Mouse (Mus musculus) forebrain, embryonic 14.5 days (tissue): Measurements from ENCODE around the gene Rnf214. TPM values are rescaled to one million over a fixed set of nuclear protein-coding genes. Genes with fewer than 3 reads are reported as not detected.
A peak's percentile ranks its signal among the peaks of the same experiment; 100 is the strongest.

Experiments
- ATAC-seq: fragments of 200-750 bp; cut with Nextera tagmentation; 2 replicates; pipeline ENCODE4 v1.8.0; 2017; ENCODE audit warnings: mild to moderate bottlenecking, moderate library complexity
- DNase-seq: peaks from one replicate; pipeline ENCODE4 v3.0.0-alpha.2; 2015; ENCODE audit warnings: low spot score
- H3K27ac ChIP-seq: fragments of 300-500 bp; sonication (generic); 2 replicates; pipeline ENCODE4 v1.5.1; 2014; ENCODE audit warnings: low read depth, mild to moderate bottlenecking, control low read depth, low read length, moderate library complexity
- H3K27me3 ChIP-seq: fragments of 300-500 bp; sonication (generic); replicated peaks from 2 replicates; pipeline ENCODE4 v1.6.1; 2014; ENCODE audit warnings: low read length, control low read depth, mixed read lengths; ENCODE audit not compliant: control insufficient read depth, insufficient read depth
- H3K36me3 ChIP-seq: fragments of 300-500 bp; sonication (generic); 2 replicates; pipeline ENCODE4 v1.6.1; 2014; ENCODE audit warnings: low read length, control low read depth; ENCODE audit not compliant: control insufficient read depth, insufficient read depth
- H3K4me1 ChIP-seq: fragments of 300-500 bp; sonication (generic); 2 replicates; pipeline ENCODE4 v1.6.1; 2014; ENCODE audit warnings: antibody characterized with exemption, low read length, control low read depth; ENCODE audit not compliant: control insufficient read depth, insufficient read depth
- H3K4me2 ChIP-seq: fragments of 300-500 bp; sonication (generic); 2 replicates; pipeline ENCODE4 v1.6.1; 2014; ENCODE audit warnings: mild to moderate bottlenecking, control low read depth, low read length
- H3K4me3 ChIP-seq: fragments of 300-500 bp; sonication (generic); 2 replicates; pipeline ENCODE4 v1.5.1; 2014; ENCODE audit warnings: low read depth, low read length, control low read depth
- H3K9ac ChIP-seq: fragments of 300-500 bp; sonication (generic); 2 replicates; pipeline ENCODE4 v1.6.1; 2014; ENCODE audit warnings: mild to moderate bottlenecking, low read length, control low read depth, moderate library complexity
- H3K9me3 ChIP-seq: fragments of 300-500 bp; sonication (generic); replicated peaks from 2 replicates; pipeline ENCODE4 v1.6.1; 2016; ENCODE audit warnings: low read length, control low read depth, mixed read lengths; ENCODE audit not compliant: control insufficient read depth
- whole genome bisulfite sequencing: fragments of 180-500 bp; shearing (Covaris S2); extraction: QIAGEN DNeasy Blood & Tissue Kit; methylation state at CpG from one replicate; pipeline ENCODE4 v1.1.7; 2014; 5-methylcytosine and 5-hydroxymethylcytosine counted together
- polyA plus RNA-seq: library from polyadenylated mRNA; unstranded; fragments of >200 nt; fragmentation: Nextera tagmentation; extraction: Ambion mirVana; gene quantifications from 2 replicates; pipeline ENCODE4 v1.2.1, GENCODE M21; 2014

Gene Rnf214
- polyA plus RNA-seq, 1 experiment from 2014 or later: 70.2 TPM

DNA sequence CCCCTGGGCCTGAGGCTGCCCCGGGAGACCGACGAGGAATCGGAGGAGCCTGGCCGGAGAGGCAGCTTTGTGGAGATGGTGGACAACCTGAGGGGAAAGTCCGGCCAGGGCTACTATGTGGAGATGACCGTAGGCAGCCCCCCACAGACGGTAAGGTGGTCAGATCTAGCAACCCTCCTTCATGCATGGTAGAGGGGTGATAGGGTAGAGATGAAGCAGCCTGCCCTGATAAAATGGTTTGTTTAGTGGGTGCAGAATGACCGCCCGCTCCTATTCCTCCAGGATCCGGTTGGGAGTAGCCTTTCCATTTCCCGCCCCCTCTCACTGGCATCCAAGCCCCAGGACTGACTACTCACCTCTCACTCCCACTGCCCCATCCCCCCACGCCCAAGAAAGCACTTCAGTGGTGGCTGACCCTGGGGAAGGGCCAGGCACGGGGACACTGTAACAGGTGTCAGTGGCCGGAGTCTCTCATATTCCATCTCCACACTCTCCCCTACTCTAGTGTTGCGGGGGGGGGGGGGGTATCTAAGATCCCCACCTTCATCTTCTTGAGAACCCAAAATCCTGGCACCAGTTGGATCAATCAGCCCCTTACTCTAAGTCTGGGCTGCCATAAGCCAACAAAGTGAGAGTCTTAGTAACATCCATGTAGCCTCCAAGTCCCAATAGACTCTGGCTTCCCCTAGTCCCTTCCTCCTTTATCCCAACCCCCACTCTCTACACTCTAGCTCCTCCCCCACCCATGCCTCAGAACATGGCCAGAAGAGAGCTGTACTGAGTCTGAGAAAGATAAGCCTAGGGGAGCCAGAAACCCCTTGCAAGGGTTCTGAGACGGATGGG lies 67.4 kb downstream of the Rnf214 start:
- WGBS: 12% methylated on average over 17 of the region's 17 CpGs
- Histone ChIP-seq H3K27ac (0 out of 2 replicates have a peak overlapping the region, but pooled peaks have one; percentile 71), H3K4me2 (peak overlapping the region; percentile 97), H3K9me3 (no peaks in the 10 kb centered on the region), H3K4me3 (peak overlapping the region; percentile 83), H3K27me3 (no peaks in the 10 kb centered on the region), H3K9ac (peak overlapping the region; percentile 90), H3K36me3 (no peaks in the 10 kb centered on the region), H3K4me1 (peaks cover 20% of the 10 kb centered on the region)
- DNase-seq (no peak), ATAC-seq (0 out of 2 replicates have a peak, but pooled peaks have one; percentile 4)

- peak within 1 kb of the TSS; percentile 90 for H3K9ac ChIP-seq
- peaks cover 20% of the 10 kb centered on the region for H3K4me1 ChIP-seq
- H3K9me3 ChIP-seq: no peaks in the 10 kb centered on the region
- H3K27ac ChIP-seq: peak within 1 kb of the TSS; percentile 71; the same call in 1 of the 2 replicates
- peak; percentile 97 for DNase-seq
- peak within 1 kb of the TSS; percentile 83 for H3K4me3 ChIP-seq
- H3K36me3 ChIP-seq: no peaks in the 10 kb centered on the region
- peak within 1 kb of the TSS; percentile 97 for H3K4me2 ChIP-seq
- ATAC-seq: peak; percentile 90
- WGBS: 1% methylated on average over 35 of the region's 40 CpGs
- no peaks in the 10 kb centered on the region for H3K27me3 ChIP-seq
Observed at GRCm38 (mm10) chr9:45838434-45839138, 68.1 kb downstream of the Rnf214 start, which contains the start of gene Bace1. Bace1 (plus strand) TSS chr9:45838580.

DNA sequence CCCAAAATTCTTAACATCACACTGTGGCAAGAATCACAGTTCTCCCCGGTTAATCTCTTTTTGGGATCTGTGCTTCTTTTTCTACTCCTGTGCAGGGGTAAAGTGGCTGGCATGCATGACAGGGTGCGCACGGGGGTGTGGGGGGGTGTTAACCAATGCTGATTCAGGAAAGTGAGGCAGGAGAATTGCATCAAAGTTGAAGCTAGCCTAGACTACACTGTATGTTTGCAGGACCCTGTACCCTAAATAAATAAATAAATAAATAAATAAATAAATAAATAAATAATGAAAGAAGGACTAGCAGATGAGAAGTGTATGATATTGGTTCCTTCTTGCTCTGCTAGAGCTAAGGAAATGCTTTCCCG lies 68.7 kb downstream of the Rnf214 start:
- DNase-seq (no peak), ATAC-seq (no peak)
- Histone ChIP-seq H3K4me2 (peak overlapping the region; percentile 97), H3K9me3 (no peaks in the 10 kb centered on the region), H3K27me3 (no peaks in the 10 kb centered on the region), H3K4me1 (peaks cover 20% of the 10 kb centered on the region), H3K4me3 (peak overlapping the region; percentile 83), H3K9ac (no peak overlapping the region), H3K36me3 (no peaks in the 10 kb centered on the region), H3K27ac (no peak overlapping the region)
- 28% methylated on average over 4 of the region's 4 CpGs for WGBS

- Histone ChIP-seq H3K9me3 (no peaks in the 10 kb centered on the region), H3K27ac (no peak overlapping the region), H3K9ac (no peak overlapping the region), H3K4me3 (no peak overlapping the region), H3K4me2 (no peak overlapping the region), H3K4me1 (no peaks in the 10 kb centered on the region), H3K36me3 (no peaks in the 10 kb centered on the region), H3K27me3 (no peaks in the 10 kb centered on the region)
- DNase-seq (no peak), ATAC-seq (no peak)
- 73% methylated on average over 2 of the region's 2 CpGs for WGBS
Observed at GRCm38 (mm10) chr9:45833461-45833860, 73.2 kb downstream of the Rnf214 start.

DNA sequence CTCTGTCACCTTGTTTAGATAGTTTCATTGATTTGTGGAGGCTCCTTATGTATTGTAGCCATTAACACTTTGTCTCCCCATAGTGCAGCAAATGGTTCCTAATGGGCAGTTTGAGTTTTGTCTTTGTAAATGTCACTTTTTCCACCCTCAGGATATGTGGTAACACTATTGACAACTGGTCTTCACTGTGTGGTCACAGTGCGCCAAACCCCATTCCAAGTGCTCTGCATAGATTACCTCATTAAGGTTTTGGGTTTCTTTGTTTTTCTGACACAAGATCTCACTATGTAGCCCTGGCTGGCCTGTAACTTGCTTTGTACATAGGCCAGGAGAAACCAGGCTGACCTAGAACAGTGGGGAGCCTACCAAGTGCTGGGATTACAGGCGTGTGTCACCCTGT lies 73.8 kb downstream of the Rnf214 start:
- H3K9ac ChIP-seq: no peak overlapping the region
- no peak overlapping the region for H3K4me3 ChIP-seq
- 79% methylated on average over 2 of the region's 2 CpGs for WGBS
- H3K27me3 ChIP-seq: no peaks in the 10 kb centered on the region
- no peak overlapping the region for H3K27ac ChIP-seq
- no peak for DNase-seq
- H3K36me3 ChIP-seq: no peaks in the 10 kb centered on the region
- no peaks in the 10 kb centered on the region for H3K9me3 ChIP-seq
- no peaks in the 10 kb centered on the region for H3K4me1 ChIP-seq
- no peak for ATAC-seq
- H3K4me2 ChIP-seq: no peak overlapping the region

GRCm38 (mm10) chr9:45829107-45829506 lies 77.6 kb downstream of the Rnf214 start:
- peak; percentile 73 for ATAC-seq
- Histone ChIP-seq H3K27me3 (no peaks in the 10 kb centered on the region), H3K27ac (no peak overlapping the region), H3K9ac (no peak overlapping the region), H3K9me3 (no peaks in the 10 kb centered on the region), H3K4me1 (0 out of 2 replicates have a peak, but pooled peaks cover 5% of the 10 kb centered on the region), H3K4me2 (peak overlapping the region; percentile 93), H3K4me3 (peak overlapping the region; percentile 61; the same call in 1 of the 2 replicates), H3K36me3 (no peaks in the 10 kb centered on the region)
- DNase-seq: peak; percentile 95
- WGBS: 32% methylated on average over 10 of the region's 10 CpGs

DNA sequence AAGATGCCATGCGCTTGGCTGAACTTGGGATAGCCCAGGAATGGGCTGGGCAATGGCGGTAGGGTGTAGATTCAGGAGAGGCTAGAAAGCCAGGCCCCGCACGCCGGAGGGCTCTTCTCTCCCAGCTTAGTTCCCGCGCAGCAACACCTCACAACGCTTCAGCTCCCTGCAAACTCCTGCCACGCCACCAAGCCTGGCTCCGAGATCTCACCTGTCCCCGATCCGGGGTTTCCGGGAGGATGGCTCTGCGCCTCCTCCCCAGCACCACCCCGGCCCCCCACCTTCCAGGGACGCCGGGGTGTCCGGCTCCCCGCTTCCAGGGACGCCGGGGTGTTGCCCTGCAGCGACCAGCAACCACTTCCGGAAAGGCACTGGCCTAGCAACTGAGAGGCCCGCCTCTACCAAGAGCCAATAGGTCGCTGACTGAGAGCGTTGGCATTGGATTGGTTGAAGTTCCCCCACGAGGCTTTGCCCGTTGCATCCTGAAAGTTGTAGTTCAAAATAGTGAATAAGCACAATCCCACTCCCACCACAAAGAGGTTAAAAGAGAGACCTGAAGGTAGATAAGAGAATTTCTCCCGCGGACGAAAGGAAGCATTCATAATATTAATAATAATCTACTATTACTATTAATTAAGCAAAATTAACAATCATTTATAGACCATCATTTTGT lies 78.3 kb downstream of the Rnf214 start, which contains the start of gene Cep164:
Gene Cep164 (minus strand): TSS at position 401 of the 673 bp plus-strand sequence.
- H3K4me2 ChIP-seq: peak within 1 kb of the TSS; percentile 93
- ATAC-seq (peak; percentile 97), DNase-seq (peak; percentile 96)
- no peaks in the 10 kb centered on the region for H3K27me3 ChIP-seq
- H3K27ac ChIP-seq: peak within 1 kb of the TSS; percentile 28; the same call in 1 of the 2 replicates
- H3K4me3 ChIP-seq: peak within 1 kb of the TSS; percentile 61
- H3K4me1 ChIP-seq: 0 out of 2 replicates have a peak, but pooled peaks cover 5% of the 10 kb centered on the region
- 0 out of 2 replicates have a peak, but pooled peaks cover under 1% of the 10 kb centered on the region for H3K36me3 ChIP-seq
- peak within 1 kb of the TSS; percentile 70 for H3K9ac ChIP-seq
- WGBS: under 1% methylated on average over 31 of the region's 31 CpGs
- no peaks in the 10 kb centered on the region for H3K9me3 ChIP-seq

- H3K4me3 ChIP-seq: peak overlapping the region; percentile 61
- H3K36me3 ChIP-seq: 0 out of 2 replicates have a peak, but pooled peaks cover 5% of the 10 kb centered on the region
- H3K4me1 ChIP-seq: 0 out of 2 replicates have a peak, but pooled peaks cover 5% of the 10 kb centered on the region
- H3K27ac ChIP-seq: peak overlapping the region; percentile 28; the same call in 1 of the 2 replicates
- ATAC-seq (peak; percentile 38), DNase-seq (peak; percentile 34)
- WGBS: 5% methylated on average over 23 of the region's 23 CpGs
- no peaks in the 10 kb centered on the region for H3K9me3 ChIP-seq
- H3K27me3 ChIP-seq: no peaks in the 10 kb centered on the region
- H3K9ac ChIP-seq: peak overlapping the region; percentile 70
- peak overlapping the region; percentile 93 for H3K4me2 ChIP-seq
Observed at GRCm38 (mm10) chr9:45827663-45828290, 78.9 kb downstream of the Rnf214 start.
